Mouse (Mus musculus) lung, adult 2 months (tissue): Measurements from ENCODE around the gene D11Wsu47e. TPM values are rescaled to one million over a fixed set of nuclear protein-coding genes. Genes with fewer than 3 reads are reported as not detected.

ENCODE experiments used
- DNase-seq: peaks from one replicate; pipeline ENCODE4 v3.0.0; 2022
- H3K4me1 ChIP-seq: fragments of 200-500 bp; 2 replicates; pipeline ENCODE4 v1.6.1; 2011; ENCODE audit warnings: low read length; ENCODE audit not compliant: control insufficient read depth, insufficient read depth
- H3K4me3 ChIP-seq: fragments of 200-500 bp; replicated peaks from 2 replicates; pipeline ENCODE3; 2011; ENCODE audit warnings: low read depth, mild to moderate bottlenecking, control low read depth, low read length; ENCODE audit errors: extremely low read depth
- CTCF ChIP-seq: fragments of 200-500 bp; IDR thresholded peaks from 2 replicates; pipeline ENCODE4 v1.5.1; 2011; ENCODE audit warnings: mild to moderate bottlenecking, low read length, control low read depth; ENCODE audit not compliant: insufficient read depth
- POLR2A ChIP-seq: fragments of 200-500 bp; IDR thresholded peaks from 2 replicates; pipeline ENCODE4 v1.6.1; 2011; ENCODE audit warnings: low read depth, mild to moderate bottlenecking, control low read depth, low read length, borderline replicate concordance; ENCODE audit errors: extremely low read depth
- WGBS: fragments of 180-500 bp; shearing (Covaris S2); methylation state at CpG from one replicate; pipeline ENCODE4 v1.1.7; 2018; 5-methylcytosine and 5-hydroxymethylcytosine counted together
- polyA plus RNA-seq: library from polyadenylated mRNA; depleted of rRNA; stranded (reverse); fragments of >200 nt; gene quantifications from 2 replicates; pipeline ENCODE4 v1.2.3, GENCODE M21; 2012; rRNA removed

The D11Wsu47e gene
- polyA plus RNA-seq, result 6.2 and 7.1 TPM in 2 replicates

GRCm38 (mm10) chr11:113683957-113684706 lies at the start of gene D11Wsu47e, which contains the start of gene Fam104a:
D11Wsu47e (plus strand) TSS chr11:113684412.
Fam104a (minus strand) TSS chr11:113684155.
- TF ChIP-seq POLR2A (peak; percentile 71; the same call in 1 of the 2 replicates), CTCF (no peak)
- Histone ChIP-seq H3K4me3 (peak within 1 kb of the TSS; percentile 100), H3K4me1 (peaks cover 8% of the 10 kb centered on the region)
- under 1% methylated on average over 70 of the region's 73 CpGs for WGBS
- peak; percentile 93 for DNase-seq

- DNase-seq, result no peak
- TF ChIP-seq POLR2A (no peak), CTCF (no peak)
- no peak overlapping the region for H3K4me3 ChIP-seq
- H3K4me1 ChIP-seq, result no peaks in the 10 kb centered on the region
- 79% methylated on average over 10 of the region's 10 CpGs for WGBS
Observed at GRCm38 (mm10) chr11:113634699-113635121, 49.5 kb upstream of the D11Wsu47e start.

- TF ChIP-seq POLR2A, result no peak
- no peak for TF ChIP-seq CTCF
- no peak overlapping the region for H3K4me3 ChIP-seq
- 92% methylated on average over 12 of the region's 12 CpGs for WGBS
Observed at GRCm38 (mm10) chr11:113638680-113639079, 45.5 kb upstream of the D11Wsu47e start.

GRCm38 (mm10) chr11:113645181-113645580 lies 39.0 kb upstream of the D11Wsu47e start:
- DNase-seq, result no peak
- Histone ChIP-seq H3K4me1 (peaks cover 4% of the 10 kb centered on the region; the same call in 1 of the 2 replicates), H3K4me3 (no peak overlapping the region)
- TF ChIP-seq CTCF, result no peak
- no peak for TF ChIP-seq POLR2A
- 85% methylated on average over 3 of the region's 3 CpGs for WGBS

More at GRCm38 (mm10) chr11:113638680-113639079, 45.5 kb upstream of the D11Wsu47e start:
- no peaks in the 10 kb centered on the region for H3K4me1 ChIP-seq
- DNase-seq, result no peak

- 3% methylated on average over 15 of the region's 15 CpGs for WGBS
- H3K4me1 ChIP-seq, result peaks cover 4% of the 10 kb centered on the region; the same call in 1 of the 2 replicates
- peak; percentile 81 for DNase-seq
- no peak for TF ChIP-seq POLR2A
- TF ChIP-seq CTCF, result peak; percentile 91
- no peak overlapping the region for H3K4me3 ChIP-seq
Observed at GRCm38 (mm10) chr11:113648152-113648551, 36.1 kb upstream of the D11Wsu47e start.

- Histone ChIP-seq H3K4me3 (peak within 1 kb of the TSS; percentile 96), H3K4me1 (peaks cover 4% of the 10 kb centered on the region; the same call in 1 of the 2 replicates)
- 42% methylated on average over 26 of the region's 26 CpGs for WGBS
- no peak for TF ChIP-seq CTCF
- TF ChIP-seq POLR2A, result no peak
- no peak for DNase-seq
Observed at GRCm38 (mm10) chr11:113648690-113649352, 35.4 kb upstream of the D11Wsu47e start, which contains the start of gene Cog1. Cog1 (plus strand) TSS chr11:113649169.

GRCm38 (mm10) chr11:113649353-113650210 lies 34.6 kb upstream of the D11Wsu47e start, which contains the start of gene Slc39a11:
Slc39a11 (minus strand) TSS chr11:113650079.
- Histone ChIP-seq H3K4me3 (peak within 1 kb of the TSS; percentile 96), H3K4me1 (peaks cover 4% of the 10 kb centered on the region; the same call in 1 of the 2 replicates)
- TF ChIP-seq POLR2A (peak; percentile 68), CTCF (no peak)
- under 1% methylated on average over 90 of the region's 91 CpGs for whole genome bisulfite sequencing
- DNase-seq, result peak; percentile 71

GRCm38 (mm10) chr11:113651206-113651906 lies 32.9 kb upstream of the D11Wsu47e start:
- Histone ChIP-seq H3K4me1 (peaks cover 4% of the 10 kb centered on the region; the same call in 1 of the 2 replicates), H3K4me3 (no peak overlapping the region)
- 64% methylated on average over 22 of the region's 22 CpGs for WGBS
- no peak for TF ChIP-seq POLR2A
- TF ChIP-seq CTCF, result no peak
- no peak for DNase-seq

GRCm38 (mm10) chr11:113651907-113652273 lies 32.3 kb upstream of the D11Wsu47e start:
- no peak for DNase-seq

More at GRCm38 (mm10) chr11:113651907-113652273, 32.3 kb upstream of the D11Wsu47e start:
- WGBS, result 53% methylated on average over 8 of the region's 8 CpGs
- H3K4me3 ChIP-seq, result no peak overlapping the region
- peaks cover 4% of the 10 kb centered on the region; the same call in 1 of the 2 replicates for H3K4me1 ChIP-seq
- TF ChIP-seq CTCF (peak; percentile 45), POLR2A (no peak)
